Mouse (Mus musculus) G1E-ER4 (cell line): ENCODE results near the gene Plscr1. TPM values are rescaled to one million over a fixed set of nuclear protein-coding genes. Genes with fewer than 3 reads are reported as not detected.

Experiments
- GATA1 ChIP-seq: IDR thresholded peaks from one replicate; pipeline ENCODE4 v1.8.0; 2012; ENCODE audit warnings: low read length, inconsistent platforms
- polyA plus RNA-seq: library from polyadenylated mRNA; stranded (reverse); fragments of >175 nt; gene quantifications from 2 replicates; pipeline ENCODE4 v1.2.3, GENCODE M21; 2012

The Plscr1 gene
- 131 and 153 TPM in 2 replicates for polyA plus RNA-seq

- TF ChIP-seq GATA1 = no peak
These were observed at the start of gene Plscr1 for GRCm38 (mm10) chr9:92249447-92249852. Gene Plscr1 (plus strand): TSS chr9:92249750.

GRCm38 (mm10) chr9:92204397-92204796, 45.2 kb upstream of the Plscr1 start:
- no peak for TF ChIP-seq GATA1

DNA sequence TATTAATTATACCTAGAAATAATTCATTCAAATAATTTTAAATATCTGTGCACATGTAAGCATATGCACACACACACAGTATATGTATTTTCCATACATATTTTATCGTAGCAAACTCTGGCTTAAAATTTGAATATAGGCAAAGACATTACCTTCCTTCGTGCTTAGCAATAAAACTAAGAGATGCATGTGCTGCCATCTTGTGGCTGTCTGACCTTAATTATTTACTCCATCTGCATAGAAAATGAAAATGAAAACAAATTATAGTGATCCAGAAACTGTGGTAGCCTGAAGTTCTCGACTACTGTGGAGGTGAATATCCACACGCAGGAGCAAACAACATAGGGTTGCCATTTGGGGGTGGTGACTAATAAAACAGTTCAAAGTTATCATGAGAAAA, 42.2 kb upstream of the Plscr1 start:
- no peak for TF ChIP-seq GATA1

DNA sequence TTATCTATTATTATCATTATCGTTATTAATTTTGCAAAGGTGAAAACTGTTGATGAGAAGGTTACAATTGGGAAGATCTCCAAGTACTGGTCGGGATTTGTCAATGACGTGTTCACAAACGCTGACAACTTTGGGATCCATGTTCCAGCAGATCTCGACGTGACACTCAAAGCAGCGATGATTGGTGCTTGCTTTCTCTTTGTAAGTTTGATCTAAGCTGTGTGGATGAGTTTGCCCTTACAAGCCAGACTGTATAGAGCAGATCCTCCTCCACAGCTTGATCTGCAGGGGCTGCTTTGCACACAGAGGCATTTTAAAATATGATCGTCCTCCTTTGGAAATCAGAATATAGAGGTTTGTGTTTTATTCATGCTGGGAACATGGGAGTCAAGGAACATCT, 41.8 kb upstream of the Plscr1 start:
- TF ChIP-seq GATA1 = no peak

GRCm38 (mm10) chr9:92209850-92210249, 39.7 kb upstream of the Plscr1 start:
- no peak for TF ChIP-seq GATA1

DNA sequence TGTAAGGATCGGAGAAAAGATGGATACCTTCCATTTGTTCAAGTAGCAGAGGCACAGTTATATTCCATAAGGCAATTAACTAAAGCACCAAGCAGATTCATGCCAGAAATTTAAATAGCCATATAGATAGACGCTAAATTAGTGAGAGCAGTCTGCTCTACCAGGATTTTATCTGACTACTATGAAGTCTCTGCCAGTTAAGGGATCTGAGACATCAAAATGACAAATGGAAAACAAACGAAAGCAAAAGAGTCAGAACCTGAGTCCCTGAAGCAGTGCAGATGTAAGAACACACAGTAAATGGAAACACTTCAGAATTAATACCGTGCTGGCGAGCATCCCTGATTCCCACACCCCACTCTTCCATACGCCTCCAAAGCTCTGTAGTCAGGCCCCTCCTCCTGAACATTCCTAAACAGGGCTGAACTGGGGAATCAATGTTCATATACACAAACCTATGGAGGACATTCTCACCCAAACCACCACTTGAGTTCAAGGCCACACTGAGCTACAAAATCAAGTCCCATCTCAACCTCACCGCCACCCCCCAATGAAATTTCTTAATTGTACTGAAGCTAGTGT, 39.1 kb upstream of the Plscr1 start:
- no peak for TF ChIP-seq GATA1

DNA sequence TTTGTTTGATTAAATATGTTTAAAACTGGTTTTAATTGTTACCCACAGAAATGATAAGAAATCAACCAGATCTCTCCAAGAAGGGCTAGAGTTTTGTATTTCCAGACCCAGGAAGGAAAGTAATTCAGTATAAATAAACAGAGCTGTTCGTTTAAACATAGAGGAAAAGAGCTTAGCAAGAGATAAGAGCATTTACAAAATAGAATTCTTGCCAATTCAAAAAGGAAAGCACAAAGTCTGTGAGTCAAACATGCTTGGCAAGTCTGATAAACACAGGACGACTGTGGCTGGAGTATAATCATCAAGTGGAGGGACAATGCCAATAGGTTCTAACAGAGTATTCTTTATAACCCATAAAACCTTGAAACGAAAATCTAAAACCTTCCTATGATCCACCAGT, 38.5 kb upstream of the Plscr1 start:
- TF ChIP-seq GATA1 = no peak

DNA sequence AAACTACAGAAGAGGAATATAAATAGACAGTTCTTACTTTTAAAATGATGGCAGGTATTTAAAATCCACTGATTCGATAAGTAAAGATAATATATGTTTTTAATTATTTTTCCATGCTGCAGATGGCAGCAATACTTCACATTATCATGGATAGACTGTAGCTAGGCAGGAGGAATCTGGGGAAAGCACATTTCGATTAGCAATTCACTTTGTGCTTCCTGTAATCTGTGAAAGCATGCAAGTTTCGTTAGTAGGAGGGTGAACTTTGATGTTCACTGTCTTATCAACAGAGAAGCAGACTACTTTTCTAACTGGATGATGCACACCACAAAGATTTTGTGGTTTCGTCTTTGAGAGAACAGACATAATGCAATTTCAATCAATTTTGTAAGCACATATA, 32.1 kb upstream of the Plscr1 start:
- peak; percentile 91 for TF ChIP-seq GATA1

DNA sequence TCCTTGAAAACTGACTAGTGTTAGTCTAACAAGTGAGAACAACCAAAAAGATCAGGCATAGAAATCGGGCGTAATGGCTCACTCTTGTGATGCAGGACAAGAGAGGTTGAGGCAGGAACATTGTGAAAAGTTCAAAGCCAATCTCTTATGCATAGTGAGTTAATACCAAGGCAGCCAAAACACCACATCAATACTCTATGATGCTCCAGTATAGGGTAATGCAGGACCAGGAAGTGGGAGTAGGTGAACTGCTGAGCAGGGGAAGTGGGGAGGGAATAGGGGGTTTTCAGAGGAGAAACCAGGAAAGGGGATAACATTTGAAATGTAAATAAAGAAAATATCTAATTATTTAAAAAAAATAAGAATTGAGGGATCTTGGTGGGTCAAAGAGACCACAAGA, 31.7 kb upstream of the Plscr1 start:
- TF ChIP-seq GATA1 = no peak

- peak; percentile 18 for TF ChIP-seq GATA1
These were observed 29.4 kb upstream of the Plscr1 start for GRCm38 (mm10) chr9:92220151-92220550.

- no peak for TF ChIP-seq GATA1
These were observed 28.1 kb upstream of the Plscr1 start for GRCm38 (mm10) chr9:92221480-92221879.

GRCm38 (mm10) chr9:92224598-92225231, 24.8 kb upstream of the Plscr1 start:
- no peak for TF ChIP-seq GATA1

DNA sequence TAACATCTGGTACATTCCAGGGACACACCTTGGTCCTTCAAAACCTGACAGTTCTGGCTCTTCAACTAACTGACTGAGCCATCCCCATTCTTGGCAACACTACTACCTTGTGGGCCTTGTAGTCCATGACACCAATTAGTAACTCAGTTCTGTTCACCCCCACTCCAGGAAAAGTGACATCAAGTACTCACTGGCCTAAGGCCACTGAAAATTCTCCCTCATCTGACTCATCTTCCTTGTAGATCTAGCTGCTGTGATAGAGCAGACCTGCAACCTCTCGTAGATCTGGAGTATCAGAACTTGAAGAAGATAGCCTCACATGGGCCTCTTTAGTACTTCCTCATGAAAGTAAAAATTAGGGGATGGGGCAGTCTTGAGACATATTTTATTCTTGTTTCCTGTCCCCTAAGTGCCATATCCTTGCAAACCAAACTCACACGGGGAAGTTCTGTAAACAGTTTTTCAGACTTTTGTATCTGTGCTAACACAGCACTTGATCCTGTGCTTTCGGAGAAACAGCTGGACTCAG, 23.4 kb upstream of the Plscr1 start:
- no peak for TF ChIP-seq GATA1

DNA sequence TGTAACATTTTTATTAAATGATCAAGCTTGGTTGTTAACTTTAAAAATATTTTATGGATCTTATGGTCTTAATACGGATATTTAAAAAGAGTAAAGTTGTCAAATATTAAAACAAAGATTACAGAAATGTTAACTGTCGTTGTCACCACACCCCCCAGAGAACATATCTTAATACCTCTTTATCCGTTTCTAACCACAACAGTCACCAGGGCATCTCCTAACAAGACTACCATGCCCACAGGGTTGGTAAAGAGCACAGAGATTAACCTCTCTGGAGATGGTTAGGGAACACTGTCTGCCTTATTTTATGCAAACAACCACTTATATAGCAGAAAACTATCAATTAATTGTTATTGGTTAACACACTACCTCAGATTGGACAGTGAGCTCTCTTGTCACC, 22.8 kb upstream of the Plscr1 start:
- TF ChIP-seq GATA1 = no peak

DNA sequence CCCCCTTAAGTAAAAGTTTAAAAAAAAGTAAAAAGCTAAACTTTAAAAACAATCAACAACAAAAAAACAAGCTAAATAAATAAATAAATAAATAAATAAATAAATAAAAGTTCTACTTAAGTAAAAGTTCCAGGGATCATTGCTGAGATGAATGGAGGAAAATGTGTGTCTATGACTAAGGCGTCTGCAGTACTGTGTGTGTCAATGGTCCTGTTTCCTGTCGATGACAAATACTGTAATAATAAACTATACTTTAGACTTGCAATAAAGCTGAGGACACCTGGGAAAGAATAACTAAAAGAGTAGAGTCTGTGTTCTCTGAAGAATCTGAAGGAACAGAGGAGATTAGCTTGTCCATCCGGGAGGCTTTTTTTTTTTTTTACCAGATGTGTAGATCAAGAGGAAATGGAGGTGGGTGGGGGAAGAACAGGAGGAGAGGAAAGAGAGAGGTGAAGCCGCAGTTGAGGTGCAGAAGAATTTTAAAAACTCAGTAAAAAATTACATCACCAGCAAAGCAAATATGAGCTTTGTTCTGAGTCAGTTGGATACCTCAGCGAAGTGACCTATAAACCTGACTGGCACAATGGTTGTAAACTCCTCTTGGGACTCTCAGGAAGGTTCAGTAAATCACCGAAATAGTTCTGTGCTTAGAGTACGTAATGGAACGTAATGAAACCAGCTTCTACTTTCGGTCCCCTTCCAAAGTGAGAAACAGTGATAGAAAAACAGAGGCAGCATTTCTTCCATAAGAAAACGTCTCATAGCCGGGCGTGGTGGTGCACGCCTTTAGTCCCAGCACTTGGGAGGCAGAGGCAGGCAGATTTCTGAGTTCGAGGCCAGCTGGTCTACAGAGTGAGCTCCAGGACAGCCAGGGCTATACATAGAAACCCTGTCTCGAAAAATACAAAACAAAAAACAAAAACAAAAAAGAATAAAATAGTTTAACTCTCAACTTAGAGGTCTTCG, 20.4 kb upstream of the Plscr1 start:
- no peak for TF ChIP-seq GATA1

GRCm38 (mm10) chr9:92229833-92230205, 19.7 kb upstream of the Plscr1 start:
- no peak for TF ChIP-seq GATA1
